Mouse (Mus musculus): ENCODE measurements around the gene Sema5b. TPM values are rescaled to one million over a fixed set of nuclear protein-coding genes. Genes with fewer than 3 reads are reported as not detected.
A peak's percentile ranks its signal among the peaks of the same experiment; 100 is the strongest.

Gene Sema5b
- polyA plus RNA-seq, 1 experiment, result not detected

- TF ChIP-seq MAX (IDR thresholded peaks at IDR 0.05; ENCODE audit: low read depth) (no peak), USF1 (IDR thresholded peaks at IDR 0.05; ENCODE audit: low read depth) (peak; percentile 41)
Measured at GRCm38 (mm10) chr16:35602529-35602928, 61.6 kb downstream of the Sema5b start.

GRCm38 (mm10) chr16:35603729-35604522, 63.0 kb downstream of the Sema5b start:
- no peak for TF ChIP-seq TCF3 (IDR thresholded peaks at IDR 0.05; ENCODE audit: insufficient read length, low read depth)
- no peak for TF ChIP-seq REST (IDR thresholded peaks at IDR 0.05; ENCODE audit: insufficient read depth, insufficient read length)
- TF ChIP-seq USF1 (IDR thresholded peaks at IDR 0.05; ENCODE audit: low read depth), result no peak
- TF ChIP-seq MYOD1 (IDR thresholded peaks at IDR 0.05; ENCODE audit: control insufficient read depth in 1 of 3, insufficient read length in 2 of 3, low read depth in 2 of 3), result no peak
- no peak for TF ChIP-seq POLR2AphosphoS2 (IDR thresholded peaks at IDR 0.05; ENCODE audit: insufficient read length, low read depth)
- no peak for TF ChIP-seq MAX (IDR thresholded peaks at IDR 0.05; ENCODE audit: low read depth)
- TF ChIP-seq SRF (IDR thresholded peaks at IDR 0.05; ENCODE audit: control insufficient read depth, insufficient read length, low read depth), result no peak
- no peak for TF ChIP-seq POLR2A (IDR thresholded peaks at IDR 0.05; ENCODE audit: insufficient read length, low read depth)
- no peak for TF ChIP-seq MYOG (IDR thresholded peaks at IDR 0.05; ENCODE audit: control insufficient read depth in 1 of 3, insufficient read depth in 1 of 3, insufficient read length in 2 of 3, low read depth in 2 of 3)
- no peak for TF ChIP-seq CEBPB (IDR thresholded peaks at IDR 0.05; ENCODE audit: insufficient read depth, poor library complexity, severe bottlenecking)
- no peak for TF ChIP-seq E2F4 (IDR thresholded peaks at IDR 0.05; ENCODE audit: insufficient read depth)
- TF ChIP-seq TCF12 (IDR thresholded peaks at IDR 0.05; ENCODE audit: insufficient read depth, poor library complexity, severe bottlenecking), result no peak
- Histone ChIP-seq H3K79me2 (ENCODE audit: control insufficient read depth, insufficient read depth) (no peaks in the 10 kb centered on the region), H3ac (ENCODE audit: control insufficient read depth, insufficient read length) (no peak overlapping the region), H3K4me2 (ENCODE audit: low read depth) (no peak overlapping the region), H3K36me3 (ENCODE audit: control insufficient read depth, insufficient read depth) (no peaks in the 10 kb centered on the region), H3K4me3 (no peak overlapping the region), H3K27me3 (ENCODE audit: control insufficient read depth, insufficient read depth, insufficient read length) (peaks cover 31% of the 10 kb centered on the region)

More at GRCm38 (mm10) chr16:35602529-35602928, 61.6 kb downstream of the Sema5b start:
- Histone ChIP-seq H3K4me2 (ENCODE audit: low read depth) (no peak overlapping the region), H3K4me3 (no peak overlapping the region), H3K27me3 (ENCODE audit: control insufficient read depth, insufficient read depth, insufficient read length) (peaks cover 31% of the 10 kb centered on the region), H3ac (ENCODE audit: control insufficient read depth, insufficient read length) (no peak overlapping the region), H3K36me3 (ENCODE audit: control insufficient read depth, insufficient read depth) (no peaks in the 10 kb centered on the region), H3K79me2 (ENCODE audit: control insufficient read depth, insufficient read depth) (no peaks in the 10 kb centered on the region)

DNA sequence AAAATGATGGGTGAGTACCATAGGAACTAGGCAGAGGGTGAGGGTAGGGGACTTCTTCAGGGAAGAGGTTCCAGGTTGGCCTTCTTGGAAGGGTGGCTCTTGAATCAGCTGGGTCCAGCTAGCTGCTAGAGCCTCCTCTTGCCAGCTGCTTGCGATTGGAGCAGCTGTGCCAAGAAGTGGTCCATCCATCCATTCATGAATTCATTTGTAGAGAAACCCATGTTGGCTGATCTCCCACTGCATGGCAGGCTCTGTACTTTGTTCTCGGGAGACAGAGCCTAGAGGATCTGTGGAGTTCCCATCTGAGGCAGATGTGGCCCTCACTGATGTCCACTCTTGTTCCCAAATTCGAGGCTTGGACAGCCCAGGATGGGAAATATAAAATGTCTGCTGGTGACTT, 66.3 kb downstream of the Sema5b start:
- Histone ChIP-seq H3K4me3 (no peak overlapping the region), H3ac (ENCODE audit: control insufficient read depth, insufficient read length) (no peak overlapping the region), H3K27me3 (ENCODE audit: control insufficient read depth, insufficient read depth, insufficient read length) (peaks cover 31% of the 10 kb centered on the region), H3K4me2 (ENCODE audit: low read depth) (no peak overlapping the region), H3K79me2 (ENCODE audit: control insufficient read depth, insufficient read depth) (no peaks in the 10 kb centered on the region), H3K36me3 (ENCODE audit: control insufficient read depth, insufficient read depth) (no peaks in the 10 kb centered on the region)
- TF ChIP-seq POLR2A (IDR thresholded peaks at IDR 0.05; ENCODE audit: insufficient read length, low read depth) (no peak), MAX (IDR thresholded peaks at IDR 0.05; ENCODE audit: low read depth) (no peak), E2F4 (IDR thresholded peaks at IDR 0.05; ENCODE audit: insufficient read depth) (no peak), REST (IDR thresholded peaks at IDR 0.05; ENCODE audit: insufficient read depth, insufficient read length) (no peak), USF1 (IDR thresholded peaks at IDR 0.05; ENCODE audit: low read depth) (no peak), MYOD1 (IDR thresholded peaks at IDR 0.05; ENCODE audit: control insufficient read depth in 1 of 3, insufficient read length in 2 of 3, low read depth in 2 of 3) (no peak), TCF12 (IDR thresholded peaks at IDR 0.05; ENCODE audit: insufficient read depth, poor library complexity, severe bottlenecking) (no peak), SRF (IDR thresholded peaks at IDR 0.05; ENCODE audit: control insufficient read depth, insufficient read length, low read depth) (no peak), MYOG (IDR thresholded peaks at IDR 0.05; ENCODE audit: control insufficient read depth in 1 of 3, insufficient read depth in 1 of 3, insufficient read length in 2 of 3, low read depth in 2 of 3) (no peak), CEBPB (IDR thresholded peaks at IDR 0.05; ENCODE audit: insufficient read depth, poor library complexity, severe bottlenecking) (no peak), TCF3 (IDR thresholded peaks at IDR 0.05; ENCODE audit: insufficient read length, low read depth) (no peak), POLR2AphosphoS2 (IDR thresholded peaks at IDR 0.05; ENCODE audit: insufficient read length, low read depth) (no peak)

- no peak overlapping the region for H3ac ChIP-seq (ENCODE audit: control insufficient read depth, insufficient read length)
- H3K4me3 ChIP-seq, result no peak overlapping the region
- no peak overlapping the region for H3K4me2 ChIP-seq (ENCODE audit: low read depth)
- peaks cover 30% of the 10 kb centered on the region for H3K27me3 ChIP-seq (ENCODE audit: control insufficient read depth, insufficient read depth, insufficient read length)
- no peaks in the 10 kb centered on the region for H3K36me3 ChIP-seq (ENCODE audit: control insufficient read depth, insufficient read depth)
- no peaks in the 10 kb centered on the region for H3K79me2 ChIP-seq (ENCODE audit: control insufficient read depth, insufficient read depth)
- TF ChIP-seq MAX (IDR thresholded peaks at IDR 0.05; ENCODE audit: low read depth) (no peak), USF1 (IDR thresholded peaks at IDR 0.05; ENCODE audit: low read depth) (no peak), TCF12 (IDR thresholded peaks at IDR 0.05; ENCODE audit: insufficient read depth, poor library complexity, severe bottlenecking) (no peak), MYOD1 (IDR thresholded peaks at IDR 0.05; ENCODE audit: control insufficient read depth in 1 of 3, insufficient read length in 2 of 3, low read depth in 2 of 3) (no peak), SRF (IDR thresholded peaks at IDR 0.05; ENCODE audit: control insufficient read depth, insufficient read length, low read depth) (no peak), POLR2AphosphoS2 (IDR thresholded peaks at IDR 0.05; ENCODE audit: insufficient read length, low read depth) (no peak), REST (IDR thresholded peaks at IDR 0.05; ENCODE audit: insufficient read depth, insufficient read length) (no peak), POLR2A (IDR thresholded peaks at IDR 0.05; ENCODE audit: insufficient read length, low read depth) (no peak), CEBPB (IDR thresholded peaks at IDR 0.05; ENCODE audit: insufficient read depth, poor library complexity, severe bottlenecking) (no peak), MYOG (IDR thresholded peaks at IDR 0.05; ENCODE audit: control insufficient read depth in 1 of 3, insufficient read depth in 1 of 3, insufficient read length in 2 of 3, low read depth in 2 of 3) (no peak), E2F4 (IDR thresholded peaks at IDR 0.05; ENCODE audit: insufficient read depth) (no peak), TCF3 (IDR thresholded peaks at IDR 0.05; ENCODE audit: insufficient read length, low read depth) (no peak)
Measured at GRCm38 (mm10) chr16:35608244-35608643, 67.3 kb downstream of the Sema5b start.
